Mouse (Mus musculus) embryonic facial prominence, embryonic 11.5 days (tissue): Measurements from ENCODE around the gene Tmcc3. TPM values are rescaled to one million over a fixed set of nuclear protein-coding genes. Genes with fewer than 3 reads are reported as not detected.

ENCODE experiments used
- ATAC-seq: fragments of 200-750 bp; cut with Nextera tagmentation; replicated peaks from 2 replicates; pipeline ENCODE4 v1.8.0; 2017; ENCODE audit warnings: low read depth; ENCODE audit not compliant: insufficient number of reproducible peaks, low FRiP score, low TSS enrichment
- DNase-seq: peaks from one replicate; pipeline ENCODE4 v3.0.0-alpha.2; 2015; ENCODE audit warnings: low spot score
- H3K27ac ChIP-seq: fragments of 300-500 bp; sonication (generic); replicated peaks from 2 replicates; pipeline ENCODE4 v1.5.1; 2014; ENCODE audit warnings: mild to moderate bottlenecking, low read depth, low read length, control low read depth
- H3K27me3 ChIP-seq: fragments of 300-500 bp; sonication (generic); 2 replicates; pipeline ENCODE4 v1.6.1; 2014; ENCODE audit warnings: mild to moderate bottlenecking, low read length, moderate library complexity, mixed read lengths; ENCODE audit not compliant: control insufficient read depth, insufficient read depth
- H3K36me3 ChIP-seq: fragments of 300-500 bp; sonication (generic); replicated peaks from 2 replicates; pipeline ENCODE4 v1.6.1; 2014; ENCODE audit warnings: low read depth, mild to moderate bottlenecking, low read length, moderate library complexity, mixed read lengths; ENCODE audit not compliant: control insufficient read depth, insufficient read depth
- H3K4me1 ChIP-seq: fragments of 300-500 bp; sonication (generic); 2 replicates; pipeline ENCODE4 v1.6.1; 2014; ENCODE audit warnings: low read length, mixed read lengths; ENCODE audit not compliant: control insufficient read depth, insufficient read depth
- H3K4me2 ChIP-seq: fragments of 300-500 bp; sonication (generic); 2 replicates; pipeline ENCODE4 v1.6.1; 2014; ENCODE audit warnings: low read depth, mild to moderate bottlenecking, control low read depth, low read length, moderate library complexity
- H3K4me3 ChIP-seq: fragments of 300-500 bp; sonication (generic); 2 replicates; pipeline ENCODE4 v1.5.1; 2014; ENCODE audit warnings: low read depth, low read length, control low read depth
- H3K9ac ChIP-seq: fragments of 300-500 bp; sonication (generic); replicated peaks from 2 replicates; pipeline ENCODE4 v1.6.1; 2014; ENCODE audit warnings: mild to moderate bottlenecking, control low read depth, low read length
- H3K9me3 ChIP-seq: fragments of 300-500 bp; sonication (generic); replicated peaks from 2 replicates; pipeline ENCODE4 v1.6.1; 2016; ENCODE audit warnings: mild to moderate bottlenecking, low read length, inconsistent platforms, mixed read lengths; ENCODE audit not compliant: control insufficient read depth
- WGBS: fragments of 180-500 bp; shearing (Covaris S2); extraction: QIAGEN DNeasy Blood & Tissue Kit; methylation state at CpG from one replicate; pipeline ENCODE4 v1.1.7; 2014; 5-methylcytosine and 5-hydroxymethylcytosine counted together
- polyA plus RNA-seq: library from polyadenylated mRNA; unstranded; fragments of >200 nt; fragmentation: Nextera tagmentation; extraction: Ambion mirVana; gene quantifications from 2 replicates; pipeline ENCODE4 v1.2.1, GENCODE M21; 2014

Tmcc3 gene
- polyA plus RNA-seq, 1 experiment from 2014 or later, result 3.0 TPM

DNA sequence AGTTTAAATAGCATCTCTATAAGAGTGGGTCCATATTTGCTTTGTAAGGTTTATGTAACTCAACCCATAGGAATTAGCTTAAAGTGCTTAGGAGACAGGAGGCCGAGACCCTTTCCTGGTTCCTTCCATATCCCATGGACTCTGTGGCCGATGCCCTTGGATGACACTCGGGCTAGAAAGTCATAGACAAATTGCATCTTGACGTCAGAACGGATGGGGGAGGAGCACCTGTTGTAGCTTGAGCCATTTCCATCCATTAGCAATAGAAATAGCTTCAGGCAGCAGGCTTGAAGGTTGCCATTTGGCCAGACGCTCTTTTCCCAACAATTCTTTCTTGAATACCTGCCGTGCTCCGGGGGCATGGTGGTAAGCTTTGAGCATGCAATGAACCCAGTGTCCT lies 150.1 kb downstream of the Tmcc3 start:
- ATAC-seq (no peak), DNase-seq (no peak)
- no peak overlapping the region for H3K9ac ChIP-seq
- no peaks in the 10 kb centered on the region for H3K4me1 ChIP-seq
- H3K4me2 ChIP-seq, result no peak overlapping the region
- H3K36me3 ChIP-seq, result no peaks in the 10 kb centered on the region
- no peak overlapping the region for H3K4me3 ChIP-seq
- no peak overlapping the region for H3K27ac ChIP-seq
- WGBS, result 77% methylated on average over 8 of the region's 8 CpGs
- no peaks in the 10 kb centered on the region for H3K9me3 ChIP-seq
- H3K27me3 ChIP-seq, result no peaks in the 10 kb centered on the region

DNA sequence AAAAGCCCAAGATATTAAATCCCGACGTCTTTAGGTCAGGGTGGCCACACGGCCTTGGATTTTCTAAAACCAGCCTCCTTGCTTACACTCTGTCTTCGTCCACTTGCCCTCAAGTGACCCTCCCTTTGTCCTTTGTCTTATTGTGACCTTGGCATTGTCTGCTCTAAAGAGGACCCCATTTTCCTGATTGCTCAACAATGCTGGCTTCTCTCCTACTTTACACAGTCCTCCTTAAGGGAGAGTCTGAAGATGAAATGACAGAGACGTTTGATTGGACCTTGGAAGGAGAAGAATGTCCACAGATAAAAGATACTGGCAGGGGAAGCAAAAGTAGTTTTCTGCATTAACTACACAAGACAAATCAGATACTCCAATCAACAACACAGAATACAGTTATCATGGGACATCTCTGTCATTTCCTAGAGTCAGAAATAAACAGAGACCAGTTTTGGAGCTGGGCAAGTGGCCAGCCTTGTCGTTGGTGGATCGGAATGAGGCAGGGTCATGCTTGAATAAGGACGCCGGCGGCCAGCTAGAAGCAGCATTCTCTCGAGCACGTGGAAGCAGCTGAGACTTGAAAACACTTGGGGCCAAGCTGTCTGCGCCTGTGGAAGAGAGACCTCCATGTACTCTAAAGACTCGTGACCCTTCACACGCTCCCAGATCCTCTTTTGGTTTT lies 150.8 kb downstream of the Tmcc3 start:
- WGBS, result 76% methylated on average over 15 of the region's 15 CpGs
- H3K27me3 ChIP-seq, result no peaks in the 10 kb centered on the region
- no peak overlapping the region for H3K27ac ChIP-seq
- no peaks in the 10 kb centered on the region for H3K4me1 ChIP-seq
- H3K36me3 ChIP-seq, result no peaks in the 10 kb centered on the region
- DNase-seq (no peak), ATAC-seq (no peak)
- no peak overlapping the region for H3K4me3 ChIP-seq
- H3K4me2 ChIP-seq, result no peak overlapping the region
- no peak overlapping the region for H3K9ac ChIP-seq
- H3K9me3 ChIP-seq, result no peaks in the 10 kb centered on the region

GRCm38 (mm10) chr10:94463410-94463809 lies 151.7 kb downstream of the Tmcc3 start:
- ATAC-seq (no peak), DNase-seq (no peak)
- Histone ChIP-seq H3K9ac (no peak overlapping the region), H3K27ac (no peak overlapping the region), H3K36me3 (no peaks in the 10 kb centered on the region), H3K4me1 (no peaks in the 10 kb centered on the region), H3K27me3 (no peaks in the 10 kb centered on the region), H3K4me2 (no peak overlapping the region), H3K9me3 (no peaks in the 10 kb centered on the region), H3K4me3 (no peak overlapping the region)
- WGBS, result 84% methylated on average over 2 of the region's 2 CpGs

GRCm38 (mm10) chr10:94465646-94466045 lies 153.9 kb downstream of the Tmcc3 start:
- 82% methylated on average over 6 of the region's 6 CpGs for WGBS
- DNase-seq (no peak), ATAC-seq (no peak)
- no peaks in the 10 kb centered on the region for H3K27me3 ChIP-seq
- no peaks in the 10 kb centered on the region for H3K4me1 ChIP-seq
- no peaks in the 10 kb centered on the region for H3K36me3 ChIP-seq
- no peaks in the 10 kb centered on the region for H3K9me3 ChIP-seq
- H3K4me2 ChIP-seq, result no peak overlapping the region
- no peak overlapping the region for H3K27ac ChIP-seq
- no peak overlapping the region for H3K9ac ChIP-seq
- no peak overlapping the region for H3K4me3 ChIP-seq

DNA sequence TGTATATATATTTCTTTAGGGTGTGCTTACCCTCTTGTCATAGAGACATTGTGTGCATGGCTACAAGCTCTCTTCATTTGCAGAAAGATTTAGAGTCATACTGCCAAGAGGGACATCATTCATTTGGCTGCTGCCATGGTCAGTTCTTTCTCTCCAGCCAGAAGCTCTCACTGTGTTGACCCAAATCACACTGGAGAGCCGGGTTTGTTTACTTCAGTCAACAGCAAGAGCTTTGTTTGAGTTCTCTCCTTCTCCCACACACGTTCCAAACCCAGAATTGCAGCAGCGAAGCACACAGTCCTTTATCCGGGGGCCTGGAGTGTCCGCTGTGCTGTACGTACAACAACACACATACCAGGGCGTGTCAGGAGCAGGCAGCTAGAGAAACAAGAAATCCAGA lies 154.6 kb downstream of the Tmcc3 start:
- Histone ChIP-seq H3K27me3 (no peaks in the 10 kb centered on the region), H3K4me3 (no peak overlapping the region), H3K9ac (no peak overlapping the region), H3K27ac (no peak overlapping the region), H3K4me1 (no peaks in the 10 kb centered on the region), H3K9me3 (no peaks in the 10 kb centered on the region), H3K4me2 (no peak overlapping the region), H3K36me3 (no peaks in the 10 kb centered on the region)
- DNase-seq, result no peak
- WGBS, result 70% methylated on average over 7 of the region's 7 CpGs
- ATAC-seq, result no peak

GRCm38 (mm10) chr10:94471487-94471886 lies 159.7 kb downstream of the Tmcc3 start:
- Histone ChIP-seq H3K27me3 (no peaks in the 10 kb centered on the region), H3K9ac (no peak overlapping the region), H3K4me2 (no peak overlapping the region), H3K4me3 (no peak overlapping the region), H3K4me1 (no peaks in the 10 kb centered on the region), H3K36me3 (no peaks in the 10 kb centered on the region), H3K27ac (no peak overlapping the region), H3K9me3 (no peaks in the 10 kb centered on the region)
- DNase-seq (no peak), ATAC-seq (no peak)
- WGBS, result 70% methylated on average over 8 of the region's 8 CpGs

DNA sequence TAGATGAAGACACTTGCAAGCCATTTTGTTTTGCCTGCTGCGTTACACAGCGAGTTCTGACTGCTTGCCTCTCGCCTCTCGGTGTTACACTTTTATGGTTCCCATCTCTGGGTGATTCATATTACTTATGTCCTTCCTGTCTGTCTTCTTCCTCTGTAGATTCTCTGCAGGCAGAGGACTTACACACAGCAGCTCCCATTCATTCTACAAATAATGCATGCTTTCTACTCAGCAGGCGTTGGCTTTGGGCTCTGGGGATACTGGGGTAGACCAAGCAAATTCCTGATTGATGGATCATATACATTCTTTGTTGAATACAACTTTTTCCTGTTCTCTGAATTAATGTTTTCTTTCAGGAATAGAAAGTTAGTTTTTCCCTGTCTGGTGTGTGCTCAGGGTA lies 161.8 kb downstream of the Tmcc3 start:
- ATAC-seq, result no peak
- Histone ChIP-seq H3K27ac (no peak overlapping the region), H3K9me3 (no peaks in the 10 kb centered on the region), H3K4me3 (no peak overlapping the region), H3K27me3 (no peaks in the 10 kb centered on the region), H3K4me2 (no peak overlapping the region), H3K4me1 (no peaks in the 10 kb centered on the region), H3K36me3 (no peaks in the 10 kb centered on the region), H3K9ac (no peak overlapping the region)
- WGBS, result 74% methylated on average over 5 of the region's 5 CpGs
- no peak for DNase-seq

DNA sequence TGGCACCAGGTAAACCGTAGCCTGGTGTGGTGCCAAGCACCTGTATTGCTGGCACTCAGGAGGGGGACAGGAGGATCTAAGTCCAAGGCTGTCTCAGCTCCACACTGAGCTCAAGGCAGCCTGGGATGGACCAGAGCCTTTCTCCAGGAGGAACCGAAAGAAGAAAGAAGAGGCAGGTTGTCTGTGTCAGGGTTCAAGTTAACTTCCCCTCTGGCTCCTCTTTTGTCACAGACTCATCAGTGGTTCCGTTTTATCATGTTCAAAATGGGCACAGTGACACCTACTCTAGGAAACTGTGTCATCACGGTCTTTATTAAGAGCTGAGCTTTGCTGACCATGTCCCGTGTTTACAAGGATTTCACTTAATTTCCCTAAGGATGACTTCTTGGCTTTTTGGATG lies 162.4 kb downstream of the Tmcc3 start:
- no peaks in the 10 kb centered on the region for H3K4me1 ChIP-seq
- H3K4me2 ChIP-seq, result no peak overlapping the region
- no peak overlapping the region for H3K4me3 ChIP-seq
- no peak overlapping the region for H3K27ac ChIP-seq
- no peaks in the 10 kb centered on the region for H3K9me3 ChIP-seq
- ATAC-seq (no peak), DNase-seq (no peak)
- WGBS, result 89% methylated on average over 5 of the region's 5 CpGs
- H3K27me3 ChIP-seq, result no peaks in the 10 kb centered on the region
- H3K36me3 ChIP-seq, result no peaks in the 10 kb centered on the region
- no peak overlapping the region for H3K9ac ChIP-seq
